Mouse (Mus musculus) lung, postnatal 0 days (tissue): Measurements from ENCODE around the gene Cep104.

Experiments used
- CTCF ChIP-seq: IDR thresholded peaks from 2 replicates; pipeline ENCODE4 v1.5.1; 2016; ENCODE audit warnings: antibody characterized with exemption, mild to moderate bottlenecking
- EP300 ChIP-seq: IDR thresholded peaks from 2 replicates; pipeline ENCODE4 v1.6.1; 2016; ENCODE audit warnings: antibody characterized with exemption, mild to moderate bottlenecking, control low read depth

- no peak for TF ChIP-seq CTCF
- no peak for TF ChIP-seq EP300
These were observed 12.4 kb upstream of the Cep104 start for GRCm38 (mm10) chr4:153962631-153963030.
